Mouse (Mus musculus) c-Kit-positive CD71-positive TER-119-positive erythroid progenitor cells, embryonic 14.5 days (primary cell): Measurements from ENCODE around the gene Asdurf.
A peak's percentile ranks its signal among the peaks of the same experiment; 100 is the strongest.
"Not testable (repeated sequence)": the region's sequence is repeated elsewhere in the genome, so short reads cannot be mapped to it uniquely, and the experiment has no call there.

Experiments used
- DNase-seq: peaks from one replicate; pipeline ENCODE4 v3.0.0-alpha.2; 2013; ENCODE audit warnings: low spot score

The Asdurf gene

GRCm38 (mm10) chr1:53352327-53353261 is at the start of gene Asdurf, which contains the start of the genes Gm28551 and Asnsd1:
TSS of gene Asdurf (minus strand) at chr1:53352619.
TSS of gene Gm28551 (minus strand) at chr1:53352667.
TSS of gene Asnsd1 (minus strand) at chr1:53352752.
- DNase-seq: peak; percentile 97

GRCm38 (mm10) chr1:53393936-53394760 is 41.7 kb upstream of the Asdurf start:
- DNase-seq: not testable (repeated sequence)

DNA sequence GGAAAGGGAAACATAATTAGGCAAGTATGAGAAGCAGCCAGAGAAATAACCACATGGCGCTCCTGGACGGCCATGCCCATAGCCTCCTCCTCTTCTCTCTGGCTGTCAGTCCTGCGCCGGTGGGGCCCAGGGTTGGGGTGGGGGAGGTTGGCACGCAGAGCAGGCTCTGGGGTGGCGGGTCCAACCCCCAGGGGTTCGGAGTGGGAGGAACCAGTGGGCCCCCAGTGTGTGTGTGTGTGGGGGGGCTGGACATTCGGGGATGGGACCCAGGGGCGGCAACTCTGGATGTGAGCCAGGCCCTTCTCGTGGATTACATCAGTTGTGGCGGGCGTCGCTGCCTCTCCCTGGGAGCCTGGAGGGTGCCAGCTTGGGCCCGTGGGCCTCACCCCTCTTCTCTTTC is 36.3 kb upstream of the Asdurf start:
- DNase-seq: no peak

DNA sequence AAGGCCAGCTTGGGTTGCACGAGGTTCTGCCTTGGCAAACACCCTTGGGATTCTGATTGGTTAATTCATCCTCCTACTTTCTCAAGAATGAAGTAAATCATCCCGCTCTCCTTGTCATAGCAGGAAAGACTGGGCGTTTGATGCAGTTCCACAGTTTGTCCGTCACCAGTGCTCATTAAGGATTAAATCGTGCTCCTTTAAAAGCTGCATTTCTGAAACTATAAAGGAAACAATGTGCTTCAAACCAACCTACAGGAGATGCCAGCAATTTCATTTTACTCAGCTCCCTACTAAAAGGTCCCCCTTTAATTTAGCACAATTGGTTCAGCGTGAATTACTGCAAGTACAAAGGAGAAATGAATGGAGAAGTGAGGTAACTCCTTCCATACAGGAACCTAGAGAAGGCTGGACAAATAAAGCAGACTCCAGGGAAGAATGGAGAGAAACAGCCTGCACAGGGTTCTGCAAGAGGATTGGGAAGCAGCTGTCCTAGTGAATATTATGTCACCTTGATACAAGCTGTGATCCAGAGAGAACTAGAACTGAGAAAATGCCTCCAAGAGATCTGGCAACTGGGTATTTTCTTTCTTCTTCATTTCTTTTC is 31.8 kb upstream of the Asdurf start:
- no peak for DNase-seq

- no peak for DNase-seq
Measured at GRCm38 (mm10) chr1:53377731-53378130, 25.3 kb upstream of the Asdurf start.

- DNase-seq: not testable (repeated sequence)
Measured at GRCm38 (mm10) chr1:53375965-53376364, 23.5 kb upstream of the Asdurf start.

GRCm38 (mm10) chr1:53358988-53359387 is 6.6 kb upstream of the Asdurf start:
- no peak for DNase-seq

- DNase-seq: no peak
Measured at GRCm38 (mm10) chr1:53341071-53341470, 11.3 kb downstream of the Asdurf start.

DNA sequence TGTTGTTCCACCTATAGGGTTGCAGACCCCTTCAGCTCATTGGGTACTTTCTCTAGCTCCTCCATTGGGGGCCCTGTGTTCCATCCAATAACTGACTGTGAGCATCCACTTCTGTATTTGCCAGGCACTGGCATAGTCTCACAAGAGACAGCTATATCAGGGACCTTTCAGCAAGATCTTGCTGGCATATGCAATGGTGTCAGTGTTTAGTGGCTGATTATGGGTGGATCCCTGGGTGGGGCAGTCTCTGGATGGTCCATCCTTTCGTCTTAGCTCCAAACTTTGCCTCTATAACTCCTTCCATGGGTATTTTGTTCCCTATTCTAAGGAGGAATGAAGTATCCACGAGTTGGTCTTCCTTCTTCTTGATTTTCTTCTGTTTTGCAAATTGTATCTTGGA is 15.0 kb downstream of the Asdurf start:
- not testable (repeated sequence) for DNase-seq

DNA sequence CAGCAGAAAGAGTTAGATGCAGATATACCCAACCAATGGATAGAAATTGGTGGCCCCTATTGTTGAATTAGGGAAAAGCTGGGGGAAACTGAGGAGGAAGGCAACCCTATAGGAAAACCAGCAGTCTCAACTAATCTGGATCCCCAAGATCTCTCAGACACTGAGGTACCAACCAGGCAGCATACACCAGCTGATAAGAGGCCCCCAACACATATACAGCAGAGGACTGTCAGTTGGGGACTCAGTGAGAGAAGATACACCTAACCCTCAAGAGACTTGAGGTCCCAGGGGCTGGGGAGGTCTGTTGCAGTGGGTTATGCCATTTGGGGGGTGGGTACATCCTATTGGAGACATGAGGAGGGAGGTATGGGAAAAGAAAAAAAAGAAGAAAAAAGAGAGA is 17.0 kb downstream of the Asdurf start:
- DNase-seq: no peak

DNA sequence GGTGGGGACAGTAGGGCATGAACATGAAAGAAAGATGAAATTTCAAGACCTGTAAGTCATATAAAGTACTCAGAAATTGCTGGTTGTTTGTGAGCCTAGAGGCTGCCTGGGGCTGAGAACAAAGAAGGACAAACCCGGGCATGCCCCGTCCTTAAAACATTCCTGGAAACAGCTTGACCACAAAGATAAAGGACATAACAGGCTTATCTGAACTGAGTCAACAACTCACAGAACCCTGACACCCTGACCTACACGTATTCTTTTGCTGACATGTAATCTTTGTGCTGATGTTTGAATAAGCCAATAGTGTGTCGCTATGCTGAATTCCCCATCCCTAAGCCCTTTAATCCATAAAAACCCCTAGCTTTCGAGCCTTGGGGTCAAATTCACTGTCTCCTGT is 18.9 kb downstream of the Asdurf start:
- DNase-seq: not testable (repeated sequence)

DNA sequence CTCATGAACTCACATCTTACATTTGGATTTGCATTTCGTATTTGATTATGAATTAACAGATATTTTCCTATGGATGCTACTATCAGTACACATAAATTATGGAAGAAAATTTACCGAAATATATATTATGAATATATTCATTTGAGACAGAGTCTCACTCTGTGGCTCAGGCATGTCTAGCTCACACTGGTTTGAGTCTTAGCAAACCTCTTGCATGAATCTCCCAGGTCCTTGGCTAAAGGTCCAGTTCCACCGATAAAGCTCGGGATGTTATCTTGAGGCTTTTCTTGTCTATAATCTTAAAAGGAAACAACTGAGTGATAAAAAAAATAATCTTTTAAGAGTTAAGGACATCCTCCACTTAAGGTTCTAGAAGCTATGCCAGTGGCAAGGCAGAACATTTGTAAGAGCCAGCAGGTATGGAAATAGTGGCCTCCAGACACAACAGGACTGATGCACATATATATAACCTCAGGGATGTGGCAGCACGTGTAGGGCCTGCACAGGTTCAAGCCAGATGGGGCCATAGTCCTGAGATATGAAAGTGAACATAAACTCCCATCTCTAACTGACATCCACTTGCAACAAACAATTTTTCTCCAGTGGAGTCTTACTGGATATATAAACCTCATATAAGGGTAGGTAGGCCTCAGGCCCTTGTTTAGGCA is 27.5 kb downstream of the Asdurf start:
- DNase-seq: no peak

GRCm38 (mm10) chr1:53324277-53324676 is 28.1 kb downstream of the Asdurf start:
- no peak for DNase-seq

DNA sequence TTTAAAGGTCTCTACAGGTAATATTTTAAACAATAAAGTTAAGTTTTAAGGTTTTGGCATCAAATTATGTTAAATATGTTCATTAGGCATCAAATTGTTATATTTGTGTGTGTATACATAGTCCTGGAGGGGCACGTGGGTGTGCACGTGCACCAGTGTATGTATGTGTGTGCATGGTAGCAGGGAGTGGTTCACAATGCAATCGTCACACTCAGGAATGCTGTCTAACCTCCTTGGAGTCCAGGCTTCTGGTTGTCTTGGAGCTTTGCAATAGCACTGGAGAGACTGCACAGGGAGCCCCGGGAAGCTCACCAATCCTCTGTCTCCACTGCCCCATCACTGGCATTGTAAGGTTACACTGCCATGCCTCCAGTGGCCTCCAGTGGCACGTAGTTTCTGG is 29.2 kb downstream of the Asdurf start:
- no peak for DNase-seq

DNA sequence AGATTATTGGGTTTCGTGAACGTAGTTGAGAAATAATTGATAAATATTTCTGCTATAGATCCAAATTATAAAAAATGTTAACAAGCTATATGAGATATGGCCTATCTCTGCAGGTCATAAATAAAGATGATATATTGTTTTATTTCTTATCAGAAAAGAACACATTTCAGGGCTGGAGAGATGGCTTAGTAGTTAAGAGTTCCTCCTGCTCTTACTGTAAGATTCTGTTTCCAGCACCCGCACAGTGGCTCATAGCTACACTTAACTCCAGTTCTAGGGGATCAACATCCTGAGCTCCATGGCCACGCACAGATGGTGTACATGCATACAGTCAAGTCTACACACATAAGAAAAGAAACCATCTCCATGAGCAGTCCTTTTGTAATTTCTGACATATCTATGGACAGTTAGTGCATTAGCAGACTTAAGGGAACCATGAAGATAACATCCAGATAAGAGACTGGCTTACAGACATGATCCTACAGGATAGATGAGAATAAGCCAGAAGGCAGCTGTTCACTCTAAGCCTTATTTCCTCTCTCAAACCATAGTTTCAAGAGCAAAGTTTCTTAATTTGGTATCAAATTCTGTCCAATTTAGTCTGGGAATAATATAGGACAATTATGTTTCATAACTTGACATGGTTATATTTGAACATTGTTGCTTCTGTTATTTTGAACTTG is 30.6 kb downstream of the Asdurf start:
- DNase-seq: no peak

DNA sequence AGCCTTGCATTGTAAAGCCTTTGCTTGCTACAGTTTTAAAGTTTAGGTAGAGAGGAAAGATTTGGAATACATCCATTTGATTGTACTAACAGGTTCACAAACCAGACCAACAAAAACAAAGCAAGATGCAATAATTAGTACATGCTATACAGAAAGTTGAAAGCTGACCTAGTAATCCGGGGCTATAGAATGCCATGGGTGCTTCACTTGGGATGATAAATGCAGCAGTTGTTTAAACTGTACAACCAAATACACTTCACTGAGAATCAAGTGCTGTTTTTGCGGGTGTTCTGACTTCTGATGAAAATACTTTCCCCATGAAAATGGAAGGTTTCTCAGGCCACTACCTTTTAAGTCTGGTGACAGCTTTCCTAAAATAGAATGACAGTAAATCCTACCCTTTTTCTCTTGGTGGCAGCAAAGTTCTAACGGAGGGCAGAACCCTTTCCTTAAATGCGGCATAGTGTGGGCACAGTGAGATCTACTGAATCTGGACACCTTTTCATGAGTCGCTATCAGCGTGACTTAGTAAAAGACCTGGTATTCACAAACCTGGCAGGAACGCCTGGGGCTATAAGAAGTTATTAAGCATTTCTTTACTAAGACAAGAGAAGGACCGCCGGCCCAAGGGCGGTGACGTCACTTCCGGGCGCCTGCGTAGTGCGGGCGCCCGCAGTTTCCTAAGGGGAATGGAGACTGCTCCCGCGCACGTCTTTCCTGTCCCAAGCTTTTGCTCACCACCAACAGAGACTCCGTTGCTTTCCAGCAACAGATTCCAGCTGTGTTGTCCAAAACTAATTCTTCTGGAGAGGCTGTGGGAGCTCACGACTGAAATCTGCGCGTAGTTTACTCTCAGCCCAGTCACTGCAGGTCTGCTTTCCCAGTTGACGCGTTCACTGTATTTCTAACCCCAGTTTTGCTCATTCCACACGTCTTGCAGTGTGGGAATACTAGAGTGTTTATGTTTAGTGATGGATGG is 39.1 kb downstream of the Asdurf start, which contains the start of gene Osgepl1:
TSS of gene Osgepl1 (plus strand) at position 636 of the 979 bp plus-strand sequence.
- peak; percentile 83 for DNase-seq

DNA sequence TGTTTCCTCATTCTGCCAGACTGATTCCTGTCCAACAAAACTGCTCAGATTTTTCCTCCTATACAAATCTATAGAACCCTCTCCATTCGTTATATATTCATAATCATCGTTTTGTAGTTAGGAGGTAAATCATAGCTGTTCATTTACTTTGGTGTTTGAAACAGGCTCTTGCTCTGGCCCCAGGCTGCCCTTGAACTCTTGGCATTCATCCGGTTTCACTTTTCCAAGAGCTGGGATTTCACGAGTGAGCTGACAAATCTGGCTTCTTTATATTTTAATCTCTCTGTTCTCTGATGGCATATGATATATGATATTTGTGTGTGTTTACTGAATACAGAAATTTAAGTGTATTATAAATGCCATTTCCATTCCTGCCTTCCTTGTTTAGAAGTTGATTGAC is 51.9 kb downstream of the Asdurf start:
- DNase-seq: no peak
